Mouse (Mus musculus): ENCODE measurements around the gene Smarcd2. TPM values are rescaled to one million over a fixed set of nuclear protein-coding genes. Genes with fewer than 3 reads are reported as not detected.
A peak's percentile ranks its signal among the peaks of the same experiment; 100 is the strongest.

Smarcd2 gene
- total and polyA plus RNA-seq, 3 experiments = 94.3 to 116 (median 110) TPM

DNA sequence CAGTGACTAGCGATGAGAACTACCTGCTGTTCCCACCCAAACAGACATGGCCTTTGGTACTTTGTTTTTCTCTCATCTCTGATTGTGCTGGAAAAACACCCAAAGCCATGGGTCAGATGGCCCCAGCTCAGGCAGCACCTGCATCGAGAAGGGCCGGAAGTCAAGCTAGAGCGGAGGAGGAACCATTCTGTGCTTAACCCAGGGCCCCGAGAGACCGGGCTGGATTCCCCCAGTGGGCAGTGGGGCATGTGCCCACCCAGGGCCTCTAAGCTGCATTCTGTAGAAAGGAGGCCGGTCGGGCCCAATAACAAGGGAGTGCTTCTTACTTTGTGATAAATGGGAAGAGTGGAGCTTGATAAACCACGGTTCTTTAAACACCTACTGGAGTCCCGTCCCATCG, 35.4 kb upstream of the Smarcd2 start:
- peak overlapping the region in 2 of 3 experiments; percentile 11 to 35 for H3K4me3 ChIP-seq (replicated peaks in 1 of 3; ENCODE audit: low read depth in 2 of 3, low read length in 2 of 3, poor library complexity in 1 of 3)
- peak; percentile 73 for TF ChIP-seq POLR2A (IDR thresholded peaks at IDR 0.05; ENCODE audit: low read depth, low read length)
- peak; percentile 88 for TF ChIP-seq ELF1 (IDR thresholded peaks at IDR 0.05; ENCODE audit: low read depth, low read length)
- no peak for TF ChIP-seq USF2 (conservative IDR thresholded peaks at IDR 0.05; ENCODE audit: low read depth, low read length)
- TF ChIP-seq TCF12 (IDR thresholded peaks at IDR 0.05; ENCODE audit: low read depth, low read length) = peak; percentile 99
- no peak for TF ChIP-seq CTCF (conservative IDR thresholded peaks at IDR 0.05 in 1 of 2, IDR thresholded peaks at IDR 0.05 in 1 of 2; ENCODE audit: low read depth in 2 of 2, low read length in 2 of 2)
- peak; percentile 73; the same call in 1 of the 2 replicates for TF ChIP-seq MAFK (IDR thresholded peaks at IDR 0.05; ENCODE audit: insufficient replicate concordance, low read length)
- TF ChIP-seq EP300 (IDR thresholded peaks at IDR 0.05; ENCODE audit: low read length) = peak; percentile 93
- peak; percentile 45 for TF ChIP-seq SMC3 (IDR thresholded peaks at IDR 0.05; ENCODE audit: low read depth, low read length)
- TF ChIP-seq E2F4 (IDR thresholded peaks at IDR 0.05; ENCODE audit: insufficient replicate concordance, low read depth, low read length) = no peak
- TF ChIP-seq MEF2A (IDR thresholded peaks at IDR 0.05; ENCODE audit: borderline replicate concordance, low read depth, low read length) = peak; percentile 92
- TF ChIP-seq NELFE (IDR thresholded peaks at IDR 0.05; ENCODE audit: low read depth, low read length) = peak; percentile 76
- peak; percentile 47; the same call in 1 of the 2 replicates for TF ChIP-seq ZNF384 (IDR thresholded peaks at IDR 0.05; ENCODE audit: low read depth, low read length)
- peak; percentile 92 for TF ChIP-seq ETS1 (conservative IDR thresholded peaks at IDR 0.05; ENCODE audit: low read depth, low read length)
- TF ChIP-seq BHLHE40 (IDR thresholded peaks at IDR 0.05; ENCODE audit: low read depth, low read length) = peak; percentile 95
- TF ChIP-seq ZMIZ1 (IDR thresholded peaks at IDR 0.05; ENCODE audit: low read depth, low read length) = peak; percentile 95
- TF ChIP-seq RCOR1 (conservative IDR thresholded peaks at IDR 0.05; ENCODE audit: low read depth, low read length) = peak; percentile 89; the same call in 1 of the 2 replicates
- peak; percentile 83 for TF ChIP-seq KAT2A (IDR thresholded peaks at IDR 0.05; ENCODE audit: insufficient replicate concordance, low read length)
- TF ChIP-seq ZC3H11A (IDR thresholded peaks at IDR 0.05; ENCODE audit: low read depth, low read length) = 0 out of 2 replicates have a peak, but pooled peaks have one; percentile 6
- peak; percentile 80 for TF ChIP-seq TBP (conservative IDR thresholded peaks at IDR 0.05; ENCODE audit: low read depth, low read length)
- peak; percentile 90 for TF ChIP-seq IRF4 (IDR thresholded peaks at IDR 0.05; ENCODE audit: low read depth, low read length)
- TF ChIP-seq GABPA (IDR thresholded peaks at IDR 0.05; ENCODE audit: insufficient replicate concordance, low read depth, low read length) = no peak
- peak; percentile 69 for TF ChIP-seq HCFC1 (IDR thresholded peaks at IDR 0.05; ENCODE audit: low read depth, low read length)
- no peak for TF ChIP-seq PAX5 (IDR thresholded peaks at IDR 0.05; ENCODE audit: low read length)
- peak; percentile 49; the same call in 1 of the 2 replicates for TF ChIP-seq JUND (conservative IDR thresholded peaks at IDR 0.05; ENCODE audit: low read depth, low read length)
- TF ChIP-seq MAZ (IDR thresholded peaks at IDR 0.05; ENCODE audit: low read depth, low read length) = no peak
- TF ChIP-seq MAX (IDR thresholded peaks at IDR 0.05; ENCODE audit: low read length) = peak; percentile 94
- peak; percentile 91 for TF ChIP-seq CHD2 (IDR thresholded peaks at IDR 0.05; ENCODE audit: low read length)
- peak; percentile 83; the same call in 1 of the 2 replicates for TF ChIP-seq POLR2AphosphoS2 (IDR thresholded peaks at IDR 0.05; ENCODE audit: low read depth, low read length)
- peak; percentile 51 for TF ChIP-seq USF1 (IDR thresholded peaks at IDR 0.05; ENCODE audit: low read depth, low read length)
- peak; percentile 91 for TF ChIP-seq MYC (IDR thresholded peaks at IDR 0.05; ENCODE audit: low read depth, low read length)
- peak; percentile 42 for TF ChIP-seq NRF1 (IDR thresholded peaks at IDR 0.05; ENCODE audit: low read depth, low read length)
- TF ChIP-seq RAD21 (IDR thresholded peaks at IDR 0.05; ENCODE audit: low read depth, low read length) = peak; percentile 4; the same call in 1 of the 2 replicates
- peak; percentile 89 for TF ChIP-seq MXI1 (IDR thresholded peaks at IDR 0.05; ENCODE audit: low read depth, low read length)
- TF ChIP-seq CHD1 (IDR thresholded peaks at IDR 0.05; ENCODE audit: low read depth, low read length) = peak; percentile 96
- no peak for TF ChIP-seq ZKSCAN1 (IDR thresholded peaks at IDR 0.05; ENCODE audit: borderline replicate concordance, low read depth, low read length)
- no peak for TF ChIP-seq JUN (IDR thresholded peaks at IDR 0.05; ENCODE audit: insufficient read depth, low read depth, low read length)
- peak; percentile 87; the same call in 1 of the 2 replicates for TF ChIP-seq UBTF (IDR thresholded peaks at IDR 0.05; ENCODE audit: low read depth, low read length)
- peak; percentile 96 for TF ChIP-seq SIN3A (IDR thresholded peaks at IDR 0.05; ENCODE audit: low read length)
- peaks cover 25% of the 10 kb centered on the region for H3K79me2 ChIP-seq (replicated peaks; ENCODE audit: control insufficient read depth, extremely low read depth, insufficient read depth, poor library complexity, severe bottlenecking)
- H3K36me3 ChIP-seq (replicated peaks in 1 of 2; ENCODE audit: control insufficient read depth in 1 of 2, insufficient read depth in 1 of 2, low read length in 1 of 2) = peaks cover 30 to 31% of the 10 kb centered on the region in 2 experiments
- H3K27me3 ChIP-seq (replicated peaks) = no peaks in the 10 kb centered on the region
- H3K4me1 ChIP-seq (ENCODE audit: control insufficient read depth in 1 of 2, insufficient read depth in 2 of 2) = peaks cover 57 to 85% of the 10 kb centered on the region in 2 experiments
- H3K4me2 ChIP-seq (ENCODE audit: insufficient read depth, low read depth, poor library complexity, severe bottlenecking) = peak overlapping the region; percentile 86
- H3K27ac ChIP-seq (ENCODE audit: insufficient read depth, low read depth) = peak overlapping the region; percentile 96
- H3K9ac ChIP-seq (ENCODE audit: insufficient read depth, low read depth) = peak overlapping the region; percentile 73
- no peaks in the 10 kb centered on the region for H3K9me3 ChIP-seq (replicated peaks; ENCODE audit: low read length)
- peak; percentile 95 for DNase-seq (ENCODE audit: extremely low read depth)
- dilution Hi-C loops (cut with MboI; ENCODE audit: extremely low pct_ligation_motif_present, extremely low pct_unique_long_range_greater_than_20kb, low sequenced_read_pairs) = no loop called here
- in situ Hi-C loops (cut with MboI; ENCODE audit: low pct_ligation_motif_present, low pct_unique_long_range_greater_than_20kb, low sequenced_read_pairs) = loop anchor here (25.0 kb wide), 1 partner anchor 454 kb away; the partner anchor contains the start of genes Milr1 and Pecam1
